Mouse (Mus musculus) CH12.LX (cell line): ENCODE results near the gene Styx.

Experiments used
- CTCF ChIP-seq, 2 experiments: IDR thresholded peaks in 1 of 2; conservative IDR thresholded peaks in 1 of 2; 2 replicates each; pipeline ENCODE4 v1.5.1; 2011 to 2012; ENCODE audit warnings: low read depth in 2 of 2, low read length in 2 of 2, improper control_type of control experiment in 1 of 2, inconsistent platforms in 1 of 2, mild to moderate bottlenecking in 1 of 2, moderate library complexity in 1 of 2
- EP300 ChIP-seq: IDR thresholded peaks from 2 replicates; pipeline ENCODE4 v1.6.1; 2011; ENCODE audit warnings: low read length, improper control_type of control experiment
- MAX ChIP-seq: IDR thresholded peaks from 2 replicates; pipeline ENCODE4 v1.6.1; 2011; ENCODE audit warnings: low read length, improper control_type of control experiment
- POLR2A ChIP-seq: IDR thresholded peaks from 2 replicates; pipeline ENCODE4 v1.6.1; 2011; ENCODE audit warnings: low read depth, mild to moderate bottlenecking, improper control_type of control experiment, low read length
- RAD21 ChIP-seq: IDR thresholded peaks from 2 replicates; pipeline ENCODE4 v1.6.1; 2011; ENCODE audit warnings: low read depth, mild to moderate bottlenecking, low read length, improper control_type of control experiment, moderate library complexity
- USF1 ChIP-seq: IDR thresholded peaks from 2 replicates; pipeline ENCODE4 v1.6.1; 2014; ENCODE audit warnings: low read depth, mild to moderate bottlenecking, inconsistent platforms, low read length, improper control_type of control experiment

- TF ChIP-seq EP300 (no peak), USF1 (no peak), POLR2A (no peak), CTCF (conservative IDR thresholded peaks at IDR 0.05 in 1 of 2, IDR thresholded peaks at IDR 0.05 in 1 of 2; ENCODE audit: low read depth in 2 of 2, low read length in 2 of 2) (no peak), MAX (no peak), RAD21 (no peak)
Observed at GRCm38 (mm10) chr14:45364211-45365195, 13.6 kb downstream of the Styx start.
